7 mouse cellular contexts compared by ENCODE assay signal in genomic region chr4:108300266-108300665, GRCm38 (mm10). TPM values are rescaled to one million over a fixed set of nuclear protein-coding genes. Genes with fewer than 3 reads are reported as not detected.
DNase-seq lines count a peak whose midpoint lies in the region; ATAC-seq and TF ChIP-seq lines count a peak whose summit lies in the region.

No protein-coding gene starts in this region.

- under 1% methylated on average over 14 of the region's 14 CpGs for WGBS in forebrain, embryonic 13.5 days
- WGBS in limb, embryonic 11.5 days: 2% methylated on average over 14 of the region's 14 CpGs
- WGBS in neural tube, embryonic 13.5 days: 1% methylated on average over 14 of the region's 14 CpGs

- peaks cover 2% of the 10 kb centered on the region; the same call in 1 of the 2 replicates for H3K9me3 ChIP-seq in forebrain, embryonic 13.5 days (replicated peaks)
- no peaks in the 10 kb centered on the region for H3K9me3 ChIP-seq in limb, embryonic 11.5 days (ENCODE audit: control insufficient read depth, low read length)
- H3K9me3 ChIP-seq in neural tube, embryonic 13.5 days: peaks cover 3% of the 10 kb centered on the region; the same call in 1 of the 2 replicates

- H3K36me3 ChIP-seq in forebrain, embryonic 13.5 days (ENCODE audit: poor library complexity, severe bottlenecking): no peaks in the 10 kb centered on the region
- H3K36me3 ChIP-seq in limb, embryonic 11.5 days (ENCODE audit: control insufficient read depth, insufficient read depth, low read length): no peaks in the 10 kb centered on the region
- H3K36me3 ChIP-seq in neural tube, embryonic 13.5 days: no peaks in the 10 kb centered on the region

- peak overlapping the region; percentile 94 for H3K9ac ChIP-seq in forebrain, embryonic 13.5 days
- peak overlapping the region; percentile 93 for H3K9ac ChIP-seq in limb, embryonic 11.5 days (ENCODE audit: low read length)
- peak overlapping the region; percentile 95 for H3K9ac ChIP-seq in neural tube, embryonic 13.5 days

- peak overlapping the region; percentile 64 for H3K4me3 ChIP-seq in layer of hippocampus, adult 2 months
- peak overlapping the region; percentile 90 for H3K4me3 ChIP-seq in bone marrow macrophage, adult 2 months (ENCODE audit: insufficient read depth, low read length)
- peak overlapping the region; percentile 91 for H3K4me3 ChIP-seq in forebrain, embryonic 13.5 days
- peak overlapping the region; percentile 92 for H3K4me3 ChIP-seq in limb, embryonic 11.5 days (ENCODE audit: low read depth, low read length)
- peak overlapping the region; percentile 90 for H3K4me3 ChIP-seq in neural tube, embryonic 13.5 days

- no peaks in the 10 kb centered on the region for H3K27me3 ChIP-seq in forebrain, embryonic 13.5 days
- no peaks in the 10 kb centered on the region for H3K27me3 ChIP-seq in limb, embryonic 11.5 days (ENCODE audit: control insufficient read depth, insufficient read depth, low read length)
- H3K27me3 ChIP-seq in neural tube, embryonic 13.5 days: no peaks in the 10 kb centered on the region

- no peak for TF ChIP-seq CTCF in layer of hippocampus, adult 2 months (conservative IDR thresholded peaks at IDR 0.05)
- TF ChIP-seq CTCF in bone marrow macrophage, adult 2 months (IDR thresholded peaks at IDR 0.05; ENCODE audit: low read depth, low read length): no peak

- no peak for DNase-seq in layer of hippocampus, adult 2 months (ENCODE audit: low spot score in 2 of 2)
- DNase-seq in layer of hippocampus, adult 8-10 months (ENCODE audit: low spot score in 2 of 2): no peak
- DNase-seq in limb, embryonic 11.5 days (ENCODE audit: low spot score): peak; percentile 29
- DNase-seq in natural killer cell, adult 2 months (ENCODE audit: low spot score in 2 of 2): no peak

- ATAC-seq in forebrain, embryonic 13.5 days: no peak; the same call in 1 of the 2 replicates
- ATAC-seq in limb, embryonic 11.5 days (ENCODE audit: insufficient number of reproducible peaks, low FRiP score, low TSS enrichment, low read depth): no peak
- ATAC-seq in neural tube, embryonic 13.5 days (ENCODE audit: low read depth): peak; percentile 29

- no peak for TF ChIP-seq POLR2A in bone marrow macrophage, adult 2 months (IDR thresholded peaks at IDR 0.05; ENCODE audit: borderline replicate concordance, low read depth, low read length)

- peak overlapping the region; percentile 93 for H3K27ac ChIP-seq in layer of hippocampus, adult 2 months
- H3K27ac ChIP-seq in bone marrow macrophage, adult 2 months (ENCODE audit: insufficient read depth, low read depth, low read length): no peak overlapping the region; the same call in 1 of the 2 replicates
- H3K27ac ChIP-seq in forebrain, embryonic 13.5 days: peak overlapping the region; percentile 88
- peak overlapping the region; percentile 30; the same call in 1 of the 2 replicates for H3K27ac ChIP-seq in limb, embryonic 11.5 days (replicated peaks; ENCODE audit: low read depth, low read length)
- peak overlapping the region; percentile 93 for H3K27ac ChIP-seq in neural tube, embryonic 13.5 days (replicated peaks)

- H3K4me2 ChIP-seq in forebrain, embryonic 13.5 days: peak overlapping the region; percentile 82
- peak overlapping the region; percentile 92 for H3K4me2 ChIP-seq in limb, embryonic 11.5 days (ENCODE audit: low read depth, severe bottlenecking)
- peak overlapping the region; percentile 67 for H3K4me2 ChIP-seq in neural tube, embryonic 13.5 days

- peaks cover 28% of the 10 kb centered on the region for H3K4me1 ChIP-seq in bone marrow macrophage, adult 2 months (ENCODE audit: control insufficient read depth, insufficient read depth, low read length)
- H3K4me1 ChIP-seq in forebrain, embryonic 13.5 days: peaks cover 28% of the 10 kb centered on the region
- H3K4me1 ChIP-seq in limb, embryonic 11.5 days (ENCODE audit: control insufficient read depth, insufficient read depth, low read length): peaks cover 3% of the 10 kb centered on the region; the same call in 1 of the 2 replicates
- H3K4me1 ChIP-seq in neural tube, embryonic 13.5 days (replicated peaks): peaks cover 30% of the 10 kb centered on the region

RNA-seq across cellular contexts. Expression of gene Zyg11b, which starts 0.6 kb away (rescaled TPM):
- total RNA-seq in layer of hippocampus, adult 2 months (2021): 10 to 100 TPM; 96.1 to 99.5 TPM
- 100 to 1,000 TPM in 2 of 4 experiments, 10 to 100 TPM in 2; 93.5 to 109 (median 99.6) TPM for total RNA-seq in layer of hippocampus, adult 8-10 months (2022)
- polyA plus RNA-seq in bone marrow macrophage, adult 2 months (2012; ENCODE audit: insufficient read depth, insufficient read length, missing spikeins): 16.9 and 17.2 TPM in 2 replicates
- polyA plus RNA-seq in forebrain, embryonic 13.5 days (2015; fragmentation: Nextera tagmentation; extraction: Ambion mirVana): 22.6 and 24.6 TPM in 2 replicates
- 14.6 and 15.1 TPM in 2 replicates for polyA plus RNA-seq in limb, embryonic 11.5 days (2014; fragmentation: Nextera tagmentation; extraction: Ambion mirVana)
- 23.1 and 25.3 TPM in 2 replicates for polyA plus RNA-seq in neural tube, embryonic 13.5 days (2015; fragmentation: Nextera tagmentation; extraction: Ambion mirVana)

RNA-seq across cellular contexts. Expression of gene Coa7, which starts 27.7 kb away (rescaled TPM):
- 10 to 100 TPM; 28.8 to 31.6 TPM for total RNA-seq in layer of hippocampus, adult 2 months (2021)
- total RNA-seq in layer of hippocampus, adult 8-10 months (2022): 10 to 100 TPM; 20.9 to 29.8 (median 24.8) TPM
- polyA plus RNA-seq in bone marrow macrophage, adult 2 months (2012; ENCODE audit: insufficient read depth, insufficient read length, missing spikeins): 7.9 and 10.3 TPM in 2 replicates
- polyA plus RNA-seq in forebrain, embryonic 13.5 days (2015; fragmentation: Nextera tagmentation; extraction: Ambion mirVana): 42.3 and 47.7 TPM in 2 replicates
- 56.3 and 60.7 TPM in 2 replicates for polyA plus RNA-seq in limb, embryonic 11.5 days (2014; fragmentation: Nextera tagmentation; extraction: Ambion mirVana)
- polyA plus RNA-seq in neural tube, embryonic 13.5 days (2015; fragmentation: Nextera tagmentation; extraction: Ambion mirVana): 43.2 and 46.8 TPM in 2 replicates
